Mouse (Mus musculus): Measurements from ENCODE around the gene Disp2. TPM values are rescaled to one million over a fixed set of nuclear protein-coding genes. Genes with fewer than 3 reads are reported as not detected.

Gene Disp2
- 0.59 and 0.64 TPM in 2 replicates for polyA plus RNA-seq (2014; fragmentation: Nextera tagmentation; extraction: Ambion mirVana)

DNA sequence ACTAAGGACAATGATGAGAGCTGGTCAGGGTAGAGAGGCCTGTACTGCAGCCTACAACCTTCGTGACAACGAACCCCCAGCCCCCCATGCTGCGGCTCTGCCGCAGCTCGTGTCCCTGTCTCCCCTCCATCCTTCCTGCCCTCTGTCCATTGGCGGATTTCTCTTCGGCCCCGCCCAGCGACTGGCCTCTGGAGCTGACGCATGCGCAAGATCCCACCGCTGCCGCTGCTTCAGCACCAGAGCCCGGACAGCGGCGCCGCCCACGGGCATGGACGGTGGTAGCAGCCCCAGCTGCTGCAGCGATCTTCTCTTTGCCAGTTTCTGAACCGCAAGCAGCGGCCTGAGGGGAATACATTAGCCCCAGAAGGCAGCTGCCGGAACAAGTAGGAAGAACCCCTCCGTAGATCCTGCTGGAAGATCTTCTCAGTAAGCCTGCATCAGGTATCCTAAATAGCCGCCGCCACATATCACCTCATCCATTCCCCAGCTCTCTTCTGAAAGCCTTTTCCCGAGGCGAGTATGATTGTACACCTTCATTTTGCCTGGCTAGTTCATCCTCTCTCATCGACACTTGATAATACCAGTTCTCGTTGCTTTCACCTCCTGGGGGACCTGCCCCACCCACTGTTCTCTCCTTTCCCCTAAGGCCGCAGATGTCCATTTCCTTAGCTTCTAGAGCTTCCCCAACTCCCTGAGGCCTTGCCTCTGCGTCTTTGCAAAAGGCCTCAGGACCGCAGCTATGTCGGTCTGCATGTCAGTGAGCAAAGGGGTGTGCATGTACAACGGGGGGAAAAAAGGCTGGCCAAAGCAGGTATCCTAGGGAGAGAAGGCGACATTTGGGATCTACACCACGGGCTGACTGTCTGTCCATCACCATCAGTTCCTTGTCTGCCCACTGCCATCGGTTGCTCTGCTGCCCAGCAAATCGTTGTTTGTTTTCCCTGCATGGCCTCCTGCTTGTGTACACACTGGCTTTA lies at the start of gene Disp2:
Gene Disp2, plus strand, starts transcription at position 216 of the 977 bp plus-strand sequence.
- TF ChIP-seq CTCF (IDR thresholded peaks at IDR 0.05; ENCODE audit: low read depth) = peak; percentile 50; the same call in 1 of the 2 replicates
- H3K36me3 ChIP-seq (ENCODE audit: insufficient read depth) = no peaks in the 10 kb centered on the region
- H3K4me2 ChIP-seq = peak within 1 kb of the TSS; percentile 71
- H3K9me3 ChIP-seq (ENCODE audit: low read depth, low read length) = no peaks in the 10 kb centered on the region
- H3K27me3 ChIP-seq (ENCODE audit: insufficient read depth, low read length) = peaks cover 6% of the 10 kb centered on the region; the same call in 1 of the 2 replicates
- H3K9ac ChIP-seq = no peak within 1 kb of the TSS; the same call in 1 of the 2 replicates
- peak within 1 kb of the TSS; percentile 29 for H3K4me3 ChIP-seq (ENCODE audit: low read depth, low read length)
- peak; percentile 89 for ATAC-seq (ENCODE audit: insufficient read depth)
- H3K27ac ChIP-seq (ENCODE audit: low read depth) = no peak within 1 kb of the TSS
- 12% methylated on average over 39 of the region's 39 CpGs for WGBS
- H3K4me1 ChIP-seq (ENCODE audit: insufficient read depth) = peaks cover 7% of the 10 kb centered on the region
- peak; percentile 98 for DNase-seq

DNA sequence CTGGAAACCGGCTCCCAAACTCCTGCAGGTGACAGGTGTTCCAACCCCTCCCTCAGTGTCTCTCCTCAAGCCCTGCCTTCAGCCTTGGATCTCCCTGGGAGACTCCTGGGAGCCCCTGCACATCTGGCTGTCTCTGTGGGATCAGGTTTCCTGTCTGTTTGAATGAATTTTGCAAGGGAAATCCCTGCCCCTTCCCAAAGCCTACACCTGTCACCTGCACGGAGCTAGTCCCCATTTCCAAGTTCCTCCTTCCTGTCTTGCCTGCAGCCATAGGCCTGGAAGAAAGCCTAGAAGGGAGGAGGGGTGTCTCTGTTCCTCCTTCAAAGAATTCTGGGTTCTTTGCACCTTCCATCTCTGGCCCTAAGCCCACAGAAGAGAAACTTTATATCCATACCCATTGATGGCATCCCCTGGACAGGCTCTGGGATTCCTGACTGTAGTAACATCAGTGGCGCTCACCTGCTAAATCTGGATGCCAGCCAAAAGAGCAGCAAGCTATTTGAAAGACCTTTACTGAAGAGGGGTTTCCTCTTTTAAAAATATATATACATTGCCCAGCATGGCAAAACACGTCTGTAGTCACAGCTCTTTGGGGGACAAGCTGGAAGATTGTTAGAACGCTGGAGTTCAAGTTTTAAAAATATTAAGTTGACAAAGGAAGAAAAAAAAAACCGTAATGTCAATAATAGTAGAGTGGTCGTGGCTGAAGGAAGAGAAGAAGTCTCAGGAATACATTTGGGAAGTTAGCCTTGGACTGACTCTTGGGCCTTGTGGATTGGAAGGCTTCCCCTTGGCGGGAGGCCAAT lies 49.5 kb upstream of the Disp2 start:
- Histone ChIP-seq H3K4me3 (ENCODE audit: low read depth, low read length) (no peak overlapping the region), H3K4me1 (ENCODE audit: insufficient read depth) (peaks cover 12% of the 10 kb centered on the region), H3K9ac (no peak overlapping the region), H3K9me3 (ENCODE audit: low read depth, low read length) (no peaks in the 10 kb centered on the region), H3K4me2 (no peak overlapping the region), H3K27ac (ENCODE audit: low read depth) (no peak overlapping the region), H3K36me3 (ENCODE audit: insufficient read depth) (no peaks in the 10 kb centered on the region), H3K27me3 (ENCODE audit: insufficient read depth, low read length) (peaks cover 6% of the 10 kb centered on the region; the same call in 1 of the 2 replicates)
- WGBS = 15% methylated on average over 8 of the region's 8 CpGs
- ATAC-seq (ENCODE audit: insufficient read depth) (no peak), DNase-seq (peak; percentile 27)
- TF ChIP-seq CTCF (IDR thresholded peaks at IDR 0.05; ENCODE audit: low read depth) = no peak

DNA sequence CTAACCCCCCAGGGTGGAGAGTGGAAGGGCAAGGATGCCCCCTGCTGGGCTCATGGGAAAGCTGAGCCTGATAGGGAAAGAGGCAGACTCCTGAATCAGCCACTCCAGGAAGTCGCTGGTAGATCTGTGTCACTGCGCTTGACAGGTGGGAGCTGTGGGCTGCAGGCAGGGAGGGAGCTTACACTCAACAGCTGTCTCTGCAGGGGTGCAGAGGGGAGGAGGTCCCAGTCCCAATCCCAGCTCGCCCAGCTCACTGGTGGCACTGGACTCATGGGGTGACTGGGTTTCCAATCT lies 49.0 kb upstream of the Disp2 start:
- no peaks in the 10 kb centered on the region for H3K9me3 ChIP-seq (ENCODE audit: low read depth, low read length)
- H3K4me3 ChIP-seq (ENCODE audit: low read depth, low read length) = no peak overlapping the region
- DNase-seq = peak; percentile 93
- H3K4me2 ChIP-seq = no peak overlapping the region
- peak; percentile 88 for TF ChIP-seq CTCF (IDR thresholded peaks at IDR 0.05; ENCODE audit: low read depth)
- no peak overlapping the region for H3K9ac ChIP-seq
- peaks cover 12% of the 10 kb centered on the region for H3K4me1 ChIP-seq (ENCODE audit: insufficient read depth)
- H3K27me3 ChIP-seq (ENCODE audit: insufficient read depth, low read length) = peaks cover 5% of the 10 kb centered on the region; the same call in 1 of the 2 replicates
- H3K27ac ChIP-seq (ENCODE audit: low read depth) = no peak overlapping the region
- H3K36me3 ChIP-seq (ENCODE audit: insufficient read depth) = no peaks in the 10 kb centered on the region
- ATAC-seq (ENCODE audit: insufficient read depth) = peak; percentile 32; the same call in 1 of the 2 replicates
- WGBS = 2% methylated on average over 3 of the region's 3 CpGs

DNA sequence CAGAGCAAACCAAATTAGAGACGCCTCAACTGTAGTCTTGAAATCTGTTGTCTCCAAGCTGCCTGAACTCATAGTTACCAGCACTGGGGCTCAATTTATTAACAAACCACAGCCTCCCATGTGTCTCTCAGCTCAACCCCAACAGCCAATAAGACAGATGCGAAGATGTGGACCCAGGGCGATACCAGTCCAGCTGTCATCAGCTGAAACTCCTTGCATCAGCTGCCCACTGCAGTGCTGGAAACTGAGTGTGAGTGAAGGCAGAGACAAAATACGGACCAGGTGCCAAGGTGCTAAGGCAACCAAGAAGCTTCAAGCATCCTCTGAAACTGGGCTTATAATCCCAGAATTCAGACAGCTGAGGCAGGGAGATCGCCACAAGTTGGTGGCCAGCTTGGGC lies 47.5 kb upstream of the Disp2 start:
- no peak overlapping the region for H3K9ac ChIP-seq
- TF ChIP-seq CTCF (IDR thresholded peaks at IDR 0.05; ENCODE audit: low read depth) = no peak
- no peak for ATAC-seq (ENCODE audit: insufficient read depth)
- WGBS = 76% methylated on average over 5 of the region's 5 CpGs
- no peak overlapping the region for H3K27ac ChIP-seq (ENCODE audit: low read depth)
- peaks cover 12% of the 10 kb centered on the region for H3K4me1 ChIP-seq (ENCODE audit: insufficient read depth)
- no peak overlapping the region for H3K4me3 ChIP-seq (ENCODE audit: low read depth, low read length)
- no peak overlapping the region for H3K4me2 ChIP-seq
- peaks cover 3% of the 10 kb centered on the region; the same call in 1 of the 2 replicates for H3K27me3 ChIP-seq (ENCODE audit: insufficient read depth, low read length)
- no peak for DNase-seq
- H3K9me3 ChIP-seq (ENCODE audit: low read depth, low read length) = no peaks in the 10 kb centered on the region
- H3K36me3 ChIP-seq (ENCODE audit: insufficient read depth) = no peaks in the 10 kb centered on the region

DNA sequence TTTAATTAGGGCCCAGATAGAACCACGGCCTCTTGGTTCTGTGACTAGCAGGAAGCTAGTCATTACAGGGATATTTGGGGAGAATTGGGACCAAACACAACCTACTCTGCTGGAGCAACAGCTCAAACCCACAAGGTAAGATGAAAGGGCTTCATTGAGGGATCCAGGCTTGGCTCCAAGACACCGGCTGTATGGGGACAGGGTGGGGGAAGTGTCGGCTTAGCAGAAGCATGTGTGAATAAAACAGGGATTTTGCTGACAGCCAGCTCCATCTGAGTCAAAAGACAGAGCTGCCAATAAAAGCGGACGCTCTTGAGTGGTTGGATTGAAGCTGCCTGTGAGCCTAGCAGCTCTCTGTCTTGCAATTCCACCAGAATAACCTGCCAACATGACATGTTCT lies 46.2 kb upstream of the Disp2 start:
- peaks cover 2% of the 10 kb centered on the region for H3K4me1 ChIP-seq (ENCODE audit: insufficient read depth)
- 49% methylated on average over 5 of the region's 5 CpGs for WGBS
- H3K9ac ChIP-seq = no peak overlapping the region
- no peak for TF ChIP-seq CTCF (IDR thresholded peaks at IDR 0.05; ENCODE audit: low read depth)
- DNase-seq (no peak), ATAC-seq (ENCODE audit: insufficient read depth) (no peak)
- H3K4me2 ChIP-seq = no peak overlapping the region
- H3K4me3 ChIP-seq (ENCODE audit: low read depth, low read length) = no peak overlapping the region
- no peaks in the 10 kb centered on the region for H3K9me3 ChIP-seq (ENCODE audit: low read depth, low read length)
- H3K27me3 ChIP-seq (ENCODE audit: insufficient read depth, low read length) = peaks cover 3% of the 10 kb centered on the region; the same call in 1 of the 2 replicates
- no peaks in the 10 kb centered on the region for H3K36me3 ChIP-seq (ENCODE audit: insufficient read depth)
- no peak overlapping the region for H3K27ac ChIP-seq (ENCODE audit: low read depth)

DNA sequence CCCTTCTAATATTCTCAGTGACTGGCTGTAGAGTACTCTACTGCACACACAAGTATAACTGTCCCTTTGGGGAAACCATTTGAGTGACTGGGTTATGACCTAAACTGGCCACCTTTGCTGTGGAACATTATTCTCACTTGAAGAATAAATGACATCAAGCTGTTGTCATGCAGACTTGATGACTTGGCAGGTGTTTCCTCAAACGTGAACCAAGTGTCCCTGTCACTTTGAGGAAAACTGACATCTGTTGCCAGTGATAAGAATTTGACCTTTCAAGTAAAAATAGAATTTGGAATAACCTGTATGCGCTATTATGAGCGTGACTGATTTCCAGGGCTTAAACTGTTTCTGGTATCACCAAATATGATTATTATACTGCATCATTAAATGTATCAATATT lies 39.2 kb upstream of the Disp2 start:
- no peak for ATAC-seq (ENCODE audit: insufficient read depth)
- DNase-seq = no peak
- Histone ChIP-seq H3K27ac (ENCODE audit: low read depth) (no peak overlapping the region), H3K9me3 (ENCODE audit: low read depth, low read length) (no peaks in the 10 kb centered on the region), H3K9ac (no peak overlapping the region), H3K4me1 (ENCODE audit: insufficient read depth) (no peaks in the 10 kb centered on the region), H3K4me2 (no peak overlapping the region), H3K27me3 (ENCODE audit: insufficient read depth, low read length) (peaks cover 9% of the 10 kb centered on the region), H3K36me3 (ENCODE audit: insufficient read depth) (no peaks in the 10 kb centered on the region), H3K4me3 (ENCODE audit: low read depth, low read length) (no peak overlapping the region)
- WGBS = 50% methylated on average over 3 of the region's 3 CpGs
- TF ChIP-seq CTCF (IDR thresholded peaks at IDR 0.05; ENCODE audit: low read depth) = no peak

DNA sequence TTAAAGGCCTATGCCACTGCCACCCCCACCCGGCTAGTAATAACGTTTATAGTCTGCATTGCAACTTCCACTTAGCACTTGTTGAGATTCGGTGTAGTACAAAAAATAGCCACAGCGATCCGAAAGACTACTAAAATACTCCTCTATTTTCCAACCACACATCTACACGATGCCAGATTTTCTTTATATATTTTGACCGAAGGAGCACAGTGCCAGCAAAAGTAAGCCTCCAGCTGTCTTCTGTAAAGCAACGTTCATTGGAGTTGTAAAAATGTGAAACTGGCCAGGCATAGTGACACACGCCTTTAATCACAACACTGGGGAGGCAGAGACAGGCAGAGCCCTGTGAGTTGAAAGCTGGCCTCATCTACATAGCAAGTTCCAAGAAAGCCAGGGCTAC lies 38.3 kb upstream of the Disp2 start:
- ATAC-seq (ENCODE audit: insufficient read depth) (no peak), DNase-seq (peak; percentile 17)
- H3K9me3 ChIP-seq (ENCODE audit: low read depth, low read length) = no peaks in the 10 kb centered on the region
- peaks cover 9% of the 10 kb centered on the region for H3K27me3 ChIP-seq (ENCODE audit: insufficient read depth, low read length)
- TF ChIP-seq CTCF (IDR thresholded peaks at IDR 0.05; ENCODE audit: low read depth) = no peak
- H3K4me1 ChIP-seq (ENCODE audit: insufficient read depth) = no peaks in the 10 kb centered on the region
- H3K36me3 ChIP-seq (ENCODE audit: insufficient read depth) = no peaks in the 10 kb centered on the region
- H3K4me3 ChIP-seq (ENCODE audit: low read depth, low read length) = no peak overlapping the region
- H3K4me2 ChIP-seq = no peak overlapping the region
- H3K9ac ChIP-seq = no peak overlapping the region
- no peak overlapping the region for H3K27ac ChIP-seq (ENCODE audit: low read depth)
- WGBS = 51% methylated on average over 9 of the region's 9 CpGs
